Mouse (Mus musculus) lung, postnatal 25 days (tissue): ENCODE data around the gene Gal.

ENCODE experiments used
- DNase-seq: peaks from one replicate; pipeline ENCODE4 v3.0.0; 2022; ENCODE audit warnings: low spot score

Gal gene

DNA sequence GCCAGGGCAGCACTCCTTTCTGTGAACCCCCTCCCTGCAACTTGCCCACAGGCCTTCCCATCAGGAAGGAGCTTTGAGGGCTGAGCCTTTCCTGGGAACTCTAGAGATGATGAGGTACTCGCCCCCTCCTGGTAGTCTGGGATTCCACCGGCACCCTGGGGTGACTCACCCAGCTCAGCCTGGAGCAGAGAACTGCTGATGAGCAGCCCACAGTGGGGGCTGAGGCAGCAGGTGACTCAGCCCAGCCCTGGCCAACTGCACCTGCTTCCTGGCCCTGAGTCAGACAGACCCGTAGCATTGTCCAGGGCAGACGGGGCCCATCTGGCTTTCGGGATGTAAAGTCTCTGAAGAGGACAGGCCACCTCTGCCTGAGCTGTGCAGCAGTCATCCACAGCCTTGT is 4.9 kb upstream of the Gal start:
- no peak for DNase-seq

DNA sequence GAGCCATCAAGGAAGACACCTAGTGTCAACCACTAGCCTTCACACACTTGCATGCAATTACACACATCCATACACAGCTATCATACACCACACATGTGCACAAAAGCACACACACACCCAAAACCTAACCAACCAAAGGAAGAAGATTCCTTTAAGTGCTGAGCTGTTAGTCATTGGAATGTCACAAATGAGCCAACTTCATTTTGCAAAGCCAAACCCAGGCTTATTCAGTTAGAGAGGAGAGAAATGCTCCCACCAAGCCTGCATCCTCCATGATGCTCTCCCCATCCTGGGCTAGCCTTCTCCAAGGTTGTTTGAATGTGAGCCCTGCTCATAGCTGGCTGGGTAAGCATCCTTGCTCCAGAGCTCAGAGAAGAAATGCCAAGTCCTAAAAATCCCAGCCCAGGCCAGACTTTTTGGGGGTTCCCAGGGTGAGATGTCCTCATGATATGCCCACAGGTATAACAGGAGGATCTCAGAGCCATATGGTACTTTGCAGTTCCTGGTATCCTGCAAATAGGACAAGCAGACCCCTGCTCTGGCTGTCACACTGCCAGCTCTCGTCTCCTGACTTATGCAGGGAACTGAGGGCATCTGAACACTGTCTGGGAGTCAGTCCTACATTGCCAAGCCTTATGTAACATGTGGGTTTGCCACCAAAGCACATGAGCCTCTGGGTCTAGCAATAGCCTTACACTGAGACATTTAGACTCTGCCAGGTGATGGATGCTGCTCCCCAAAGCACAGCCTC is 8.6 kb downstream of the Gal start:
- no peak for DNase-seq

DNA sequence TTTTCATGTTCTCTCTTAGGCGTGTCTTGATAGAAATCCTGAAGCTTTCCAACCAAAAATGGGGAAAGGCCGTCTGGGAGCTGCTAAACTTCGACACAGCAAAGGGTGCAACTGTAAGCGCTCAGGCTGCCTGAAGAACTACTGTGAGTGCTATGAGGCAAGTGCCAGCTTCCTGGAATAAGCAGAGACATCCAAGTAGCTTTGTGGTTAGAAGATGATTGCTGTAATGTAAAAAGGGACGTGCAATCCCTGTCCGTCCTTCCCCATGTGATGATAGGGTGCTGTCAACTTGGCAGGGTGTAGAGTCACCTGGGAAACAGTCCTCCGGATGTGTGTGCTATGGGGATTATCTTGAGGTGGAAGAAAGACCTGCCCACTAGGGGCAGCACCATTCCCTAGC is 10.3 kb downstream of the Gal start:
- DNase-seq = no peak

DNA sequence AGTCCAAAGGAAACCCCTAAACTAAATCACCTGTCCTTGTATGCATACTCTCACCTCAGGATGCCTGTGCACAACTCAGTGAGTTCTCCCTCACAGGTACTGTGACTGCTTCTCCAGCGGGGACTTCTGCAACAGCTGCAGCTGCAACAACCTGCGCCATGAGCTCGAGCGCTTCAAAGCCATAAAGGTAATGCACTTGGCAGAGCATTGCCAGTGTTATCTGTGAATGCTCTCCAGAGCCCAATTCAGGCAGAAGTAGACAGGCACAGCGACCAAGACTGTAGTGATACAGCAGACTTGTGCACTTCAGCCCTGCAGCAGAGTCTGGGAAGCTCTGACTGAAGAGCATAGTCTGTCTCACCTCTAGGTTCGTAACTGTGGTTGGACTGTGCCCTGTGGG is 12.0 kb downstream of the Gal start:
- DNase-seq = no peak

DNA sequence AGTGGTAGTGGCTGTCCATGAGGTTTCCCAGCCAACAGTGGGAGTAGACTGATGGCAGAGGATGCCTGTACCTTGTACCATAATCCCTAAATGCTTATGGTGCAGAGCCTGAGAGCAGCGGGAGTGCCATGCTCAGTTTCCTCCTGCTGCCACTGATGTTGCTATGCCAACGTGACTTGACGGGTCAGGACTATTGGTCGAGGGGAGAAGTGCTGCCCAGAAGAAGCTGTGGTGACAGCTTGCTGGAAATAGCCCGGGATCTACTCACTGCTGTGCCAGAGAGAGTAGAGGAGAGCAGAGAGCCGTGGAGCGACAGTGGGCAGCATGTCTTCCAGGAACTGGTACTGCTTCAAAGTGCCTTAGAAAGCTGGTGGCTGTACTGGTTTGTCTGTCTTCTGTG is 12.4 kb downstream of the Gal start:
- no peak for DNase-seq

DNA sequence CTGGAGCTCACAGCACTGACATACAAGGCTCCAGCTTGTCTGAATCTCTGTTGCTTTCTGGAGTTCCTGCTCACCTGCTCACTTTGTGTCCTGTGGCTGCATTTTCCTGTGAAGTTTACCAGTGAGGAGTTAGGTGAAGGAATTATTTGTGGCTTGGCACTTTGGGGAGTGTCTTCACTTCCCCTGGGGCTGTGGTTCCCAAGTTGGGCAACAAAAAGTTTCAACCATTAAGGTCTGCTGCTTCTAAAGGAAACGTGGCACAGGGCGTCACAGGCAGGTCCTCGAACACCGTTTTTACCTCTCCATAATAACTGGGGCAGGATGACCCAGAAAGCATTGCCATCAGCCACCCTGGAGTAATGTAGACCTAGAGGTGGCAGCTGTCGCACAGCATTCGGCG is 12.8 kb downstream of the Gal start:
- DNase-seq = no peak

DNA sequence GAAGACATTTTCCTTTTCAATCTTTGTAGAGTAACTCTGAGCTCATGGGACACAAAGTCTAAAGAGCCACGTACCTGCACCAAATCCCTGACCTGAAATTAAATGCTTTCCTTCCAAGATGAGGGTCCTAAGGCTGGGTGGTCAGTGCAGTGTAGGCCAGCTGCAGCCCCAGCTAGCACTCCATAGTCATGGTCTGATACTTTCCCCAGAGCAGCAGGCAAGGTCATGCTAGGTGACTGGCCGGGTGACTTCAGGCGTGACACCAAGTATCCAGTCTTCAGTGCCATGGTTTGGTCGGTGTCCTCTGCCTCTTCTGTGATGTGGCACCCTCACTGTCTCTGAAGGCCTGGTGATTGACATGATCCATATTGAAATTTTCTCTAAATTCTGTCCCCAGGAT is 14.3 kb downstream of the Gal start:
- DNase-seq = no peak

DNA sequence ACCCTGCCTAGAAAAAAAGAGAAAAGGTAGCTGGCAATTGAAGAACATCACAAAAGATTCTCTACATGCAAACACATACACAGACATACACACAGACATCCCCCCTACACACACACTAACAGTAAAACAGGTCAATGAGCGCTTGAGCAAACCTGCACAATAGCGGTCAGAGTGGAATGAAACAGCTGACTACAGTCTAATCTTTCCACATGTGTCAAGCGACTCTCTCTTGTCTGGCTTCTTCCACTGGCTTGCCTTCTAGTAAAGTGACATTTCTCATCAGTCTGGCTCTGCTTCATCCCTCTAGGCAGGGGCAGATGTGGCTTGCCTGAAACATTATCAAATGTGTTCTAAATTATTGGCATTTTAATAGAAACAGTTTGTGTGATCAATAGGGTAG is 20.1 kb downstream of the Gal start:
- no peak for DNase-seq

DNA sequence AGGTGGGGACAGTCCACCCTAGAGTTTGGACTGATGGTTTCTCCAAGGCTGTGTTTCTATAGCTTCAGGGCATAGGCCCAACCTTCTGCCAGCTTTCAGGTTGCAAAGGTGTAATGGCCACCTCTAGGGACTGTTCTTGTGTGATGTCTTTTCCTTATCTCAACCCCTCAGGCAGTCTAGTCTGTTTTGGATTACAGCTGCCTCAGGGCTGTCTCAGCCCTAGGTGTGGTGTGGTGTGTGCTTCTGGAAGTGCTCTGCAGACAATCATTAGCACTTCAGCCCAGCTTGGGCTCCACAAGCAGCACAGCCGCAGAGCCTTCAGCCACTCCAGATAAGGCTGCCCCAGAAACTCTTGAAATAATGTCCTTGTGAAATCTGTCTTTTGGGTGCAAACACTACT is 22.0 kb downstream of the Gal start:
- DNase-seq = no peak

DNA sequence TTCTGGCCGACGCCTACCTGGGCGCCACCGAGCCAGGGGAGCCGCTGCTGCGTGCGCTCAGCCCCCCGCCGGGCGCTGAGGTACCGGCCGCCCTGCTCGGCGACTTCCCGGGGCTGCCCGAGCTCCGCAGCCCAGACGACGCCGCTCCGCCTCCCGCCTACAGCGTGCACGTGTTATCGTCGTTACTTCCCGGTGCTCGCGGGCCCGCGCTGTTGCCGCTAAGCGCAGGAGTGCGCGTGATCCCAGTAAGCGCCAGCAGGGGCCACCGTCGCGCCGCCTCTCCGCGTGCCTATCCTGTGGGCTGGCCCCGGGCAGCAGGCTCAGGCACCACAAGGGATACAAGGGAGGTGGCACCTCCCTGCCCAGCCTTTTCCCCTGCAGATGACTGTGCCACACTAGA is 25.3 kb downstream of the Gal start:
- peak; percentile 92 for DNase-seq

DNA sequence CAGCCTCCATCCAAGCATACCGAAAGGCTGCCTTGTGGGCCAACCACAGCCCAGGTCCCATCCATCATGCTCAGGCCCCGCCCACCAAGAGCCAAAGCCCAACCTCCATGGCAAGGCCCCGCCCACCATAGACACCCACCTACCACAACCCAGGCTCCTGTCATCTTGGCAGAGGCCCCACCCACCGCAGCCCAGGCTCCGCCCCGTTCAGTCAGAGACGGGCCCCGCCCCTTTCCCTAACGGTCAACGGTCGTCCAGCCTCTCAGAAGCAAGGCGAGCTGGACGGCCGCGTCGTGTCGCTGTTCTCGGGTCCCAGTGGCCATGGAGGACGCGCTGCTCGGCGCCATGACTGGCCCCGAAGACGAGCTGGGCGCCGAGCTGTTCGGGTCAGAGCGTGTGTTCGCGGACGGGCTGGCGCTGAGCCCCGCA is 25.7 kb downstream of the Gal start, which contains the start of gene Tesmin:
Gene Tesmin, plus strand, starts transcription at position 229 of the 429 bp plus-strand sequence.
- DNase-seq = peak; percentile 85

DNA sequence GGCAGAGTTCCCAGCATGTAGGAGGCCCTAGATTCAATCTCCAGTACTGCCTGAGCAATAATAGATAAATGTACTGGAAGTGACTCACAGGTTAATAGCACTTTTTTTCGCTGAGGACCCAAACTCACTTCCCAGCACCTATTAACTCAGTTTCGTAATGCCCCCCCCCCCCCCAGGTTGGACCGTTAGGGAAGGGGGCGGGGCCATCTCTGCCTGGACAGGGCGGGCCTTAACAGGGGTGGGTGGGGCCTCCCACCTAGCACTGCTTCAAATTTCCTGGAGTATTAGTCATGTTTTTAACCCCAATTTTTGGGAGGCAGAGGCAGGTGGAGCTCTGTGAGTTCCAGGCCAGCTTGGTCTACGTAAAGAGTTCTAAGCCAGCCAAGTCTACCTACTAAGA is 26.3 kb downstream of the Gal start:
- no peak for DNase-seq

DNA sequence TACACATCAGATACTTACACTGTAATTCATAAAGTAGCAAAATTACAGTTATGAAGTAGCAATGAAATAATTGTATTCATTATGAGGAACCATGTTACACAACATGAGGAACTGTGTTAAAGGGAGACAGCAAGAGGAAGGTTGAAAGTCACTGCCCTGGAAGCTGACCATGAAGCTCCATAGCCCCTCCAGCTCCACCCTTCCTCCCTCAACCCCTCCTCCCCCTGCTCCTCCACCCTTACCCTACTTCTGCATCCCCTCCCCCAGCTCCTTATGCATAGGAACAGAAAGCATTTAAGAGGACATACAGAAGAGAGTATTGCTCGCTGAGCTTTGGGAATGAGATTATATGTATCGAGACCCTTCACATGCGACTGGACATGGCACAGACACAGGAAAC is 35.7 kb downstream of the Gal start:
- peak; percentile 21 for DNase-seq

DNA sequence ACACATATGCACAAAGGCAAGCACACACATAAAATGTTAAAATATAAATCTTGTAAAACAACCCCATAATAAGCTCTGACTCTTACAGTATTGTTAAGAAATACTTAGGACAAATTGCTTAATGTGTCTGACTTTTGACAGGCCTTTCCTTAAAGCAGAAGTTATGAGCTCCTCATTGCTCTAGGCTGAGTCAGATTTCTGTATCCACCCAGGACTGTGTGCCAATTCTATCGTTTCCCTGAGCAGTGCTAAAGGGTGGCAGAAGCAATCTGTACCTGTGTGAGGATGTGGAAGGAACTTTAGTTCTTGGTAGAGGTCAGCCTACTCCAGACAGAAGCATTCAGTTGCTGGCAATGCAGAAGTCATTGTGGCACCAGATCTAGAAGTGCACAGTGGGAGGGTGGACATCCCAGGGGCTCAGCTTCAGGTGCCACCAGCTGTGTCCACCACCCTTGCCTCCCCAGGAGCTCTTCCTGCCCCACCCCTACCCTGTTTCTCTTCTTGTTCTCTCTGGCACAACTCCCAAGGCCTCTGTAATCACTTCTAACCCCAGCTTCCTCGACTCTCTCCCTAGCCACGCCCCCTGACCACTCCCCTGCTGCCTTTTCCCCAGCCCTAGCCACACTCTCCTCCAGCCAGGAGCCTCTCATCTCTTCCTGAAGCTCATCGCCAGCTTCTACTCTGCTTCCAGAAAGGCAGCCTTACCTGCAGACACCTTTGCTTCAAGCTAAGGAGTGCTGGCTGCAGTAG is 37.2 kb downstream of the Gal start:
- peak; percentile 66 for DNase-seq

DNA sequence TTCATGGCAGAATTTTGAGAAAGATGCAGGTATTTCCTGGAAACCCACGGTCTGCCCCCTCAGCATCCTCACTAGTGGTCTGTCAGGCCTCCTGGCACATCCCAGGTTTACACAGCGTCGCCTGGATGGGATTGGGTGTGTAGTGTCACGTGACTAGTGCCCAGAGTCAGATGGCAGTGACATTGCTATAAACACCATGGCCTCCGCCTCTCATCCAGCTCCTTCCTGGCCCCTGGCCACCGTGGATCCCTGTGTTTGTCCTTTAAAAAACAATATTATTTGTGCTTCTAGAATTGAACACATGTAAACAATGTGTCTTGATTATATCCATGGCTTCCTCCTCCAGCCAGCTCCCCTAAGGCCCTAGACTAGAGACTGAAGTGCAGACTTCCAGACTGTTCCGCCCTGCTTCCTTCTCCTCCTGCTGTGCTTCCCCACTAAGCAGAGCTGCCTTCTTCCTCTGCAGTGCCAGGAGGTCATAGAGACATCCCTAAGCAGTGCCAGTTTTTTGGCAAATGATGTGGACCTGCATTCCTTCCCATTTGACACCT is 38.3 kb downstream of the Gal start:
- DNase-seq = peak; percentile 83

DNA sequence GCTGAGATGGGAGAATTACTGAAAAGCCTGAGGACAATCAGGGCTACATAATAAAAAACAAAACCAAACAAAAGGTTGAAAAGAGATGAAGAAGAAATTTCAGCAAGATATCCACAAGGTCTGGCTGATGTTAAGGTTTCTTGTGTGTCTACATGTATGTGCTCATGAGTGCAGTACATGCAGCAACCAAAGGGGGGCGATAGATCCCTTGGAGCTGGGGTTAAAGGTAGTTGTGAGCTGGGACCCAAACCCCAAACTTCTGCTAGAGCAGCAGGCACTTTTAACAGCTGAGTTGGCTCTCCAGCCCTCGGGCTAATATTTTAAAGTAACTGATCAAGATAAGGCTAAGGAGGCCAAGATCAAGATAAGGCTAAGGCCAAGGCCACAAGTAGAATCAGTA is 40.3 kb downstream of the Gal start:
- DNase-seq = no peak

DNA sequence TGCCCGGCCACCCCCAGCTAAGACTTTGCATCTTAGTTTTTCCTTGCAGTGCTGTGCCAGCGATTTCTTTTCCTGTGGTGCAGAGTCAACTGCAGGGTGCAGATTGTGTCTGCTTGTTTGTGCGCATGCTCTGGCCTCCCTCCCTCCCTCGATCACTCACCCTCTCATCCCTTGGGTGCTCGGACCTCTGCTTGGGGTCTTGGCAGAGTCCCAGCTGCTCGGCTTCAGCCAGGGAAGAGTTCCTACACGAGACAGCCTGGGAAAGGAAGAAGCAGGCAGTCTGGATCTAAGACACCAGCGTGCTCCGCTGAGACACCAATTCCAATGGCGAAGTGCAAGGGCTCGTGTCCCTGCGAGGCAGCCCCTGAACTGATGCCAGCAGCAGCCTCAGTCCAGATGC is 41.0 kb downstream of the Gal start:
- no peak for DNase-seq

DNA sequence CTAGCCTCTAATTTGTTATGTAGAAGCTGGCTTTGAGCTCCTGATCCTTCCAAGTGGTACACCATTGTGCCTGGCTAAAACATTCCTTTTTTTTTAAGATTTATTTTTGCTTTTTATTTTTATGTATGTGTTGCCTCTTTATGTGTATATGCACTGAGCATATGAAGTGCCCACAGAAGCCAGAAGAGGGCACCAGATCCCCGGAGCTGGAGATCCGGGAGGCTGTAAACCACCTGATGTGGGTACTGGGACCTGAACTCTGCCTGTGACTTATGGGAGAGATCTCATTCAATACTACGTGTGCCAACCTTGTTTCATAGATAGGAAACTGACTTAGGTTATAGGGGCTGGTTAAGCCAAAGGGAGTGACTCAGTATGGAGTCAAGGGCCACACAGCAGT is 46.1 kb downstream of the Gal start:
- no peak for DNase-seq

DNA sequence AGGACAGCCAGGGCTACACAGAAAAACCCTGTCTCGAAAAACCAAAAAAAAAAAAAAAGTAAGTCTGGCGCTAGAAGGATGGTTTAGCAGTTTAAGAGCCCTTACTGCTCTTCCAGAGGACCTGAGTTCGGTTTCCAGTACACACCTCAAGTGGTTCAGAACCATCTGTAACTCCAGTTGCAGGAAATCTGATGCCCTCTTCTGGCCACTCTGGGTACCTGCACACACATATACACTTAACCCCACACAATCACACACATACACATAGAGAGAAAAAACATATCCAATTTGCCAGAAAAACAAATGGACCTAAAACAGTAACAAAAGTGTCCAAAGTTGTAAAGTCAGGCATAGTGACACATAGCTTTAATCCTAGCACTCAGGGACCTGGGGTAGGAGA is 49.3 kb downstream of the Gal start:
- DNase-seq = no peak

DNA sequence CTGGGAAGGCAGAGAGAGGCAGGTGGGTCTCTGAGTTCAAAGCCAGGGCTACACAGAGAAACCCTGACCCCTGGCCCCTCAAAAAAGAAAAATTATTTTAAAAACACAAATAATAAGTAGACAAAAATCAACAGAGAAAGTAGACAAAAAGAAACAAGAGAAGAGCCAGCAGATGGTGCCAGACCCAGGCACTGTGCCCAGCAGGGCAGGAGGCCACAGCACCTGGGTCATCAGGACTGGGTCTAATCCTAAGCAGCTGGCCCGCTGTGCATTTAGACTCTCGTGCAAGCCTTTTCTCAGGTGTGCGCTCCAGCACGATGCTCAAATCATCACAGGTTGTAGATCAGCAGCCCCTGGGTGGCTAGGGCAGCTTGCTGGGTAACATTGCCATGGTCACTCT is 50.8 kb downstream of the Gal start:
- no peak for DNase-seq
